Mouse (Mus musculus) neural tube, embryonic 12.5 days (tissue): ENCODE data around the gene Ebf3. TPM values are rescaled to one million over a fixed set of nuclear protein-coding genes. Genes with fewer than 3 reads are reported as not detected.

Experiments
- ATAC-seq: fragments of 200-750 bp; cut with Nextera tagmentation; 2 replicates; pipeline ENCODE4 v1.8.0; 2017; ENCODE audit warnings: low read depth, mild to moderate bottlenecking, moderate TSS enrichment, moderate library complexity; ENCODE audit not compliant: low FRiP score
- H3K27ac ChIP-seq: fragments of 300-500 bp; sonication (generic); 2 replicates; pipeline ENCODE4 v1.5.1; 2016
- H3K27me3 ChIP-seq: fragments of 300-500 bp; sonication (generic); replicated peaks from 2 replicates; pipeline ENCODE4 v1.6.1; 2016; ENCODE audit warnings: mild to moderate bottlenecking
- H3K36me3 ChIP-seq: fragments of 300-500 bp; sonication (generic); 2 replicates; pipeline ENCODE4 v1.6.1; 2016; ENCODE audit warnings: mild to moderate bottlenecking
- H3K4me1 ChIP-seq: fragments of 300-500 bp; sonication (generic); 2 replicates; pipeline ENCODE4 v1.6.1; 2016
- H3K4me2 ChIP-seq: fragments of 300-500 bp; sonication (generic); replicated peaks from 2 replicates; pipeline ENCODE4 v1.6.1; 2016; ENCODE audit warnings: mild to moderate bottlenecking
- H3K4me3 ChIP-seq: fragments of 300-500 bp; sonication (generic); 2 replicates; pipeline ENCODE4 v1.5.1; 2016
- H3K9ac ChIP-seq: fragments of 300-500 bp; sonication (generic); 2 replicates; pipeline ENCODE4 v1.6.1; 2016; ENCODE audit warnings: mild to moderate bottlenecking
- H3K9me3 ChIP-seq: fragments of 300-500 bp; sonication (generic); 2 replicates; pipeline ENCODE4 v1.6.1; 2016; ENCODE audit warnings: mild to moderate bottlenecking
- WGBS: fragments of 180-500 bp; shearing (Covaris S2); methylation state at CpG from one replicate; pipeline ENCODE4 v1.1.7; 2016; 5-methylcytosine and 5-hydroxymethylcytosine counted together
- polyA plus RNA-seq: library from polyadenylated mRNA; unstranded; fragments of >200 nt; fragmentation: Nextera tagmentation; extraction: Ambion mirVana; gene quantifications from 2 replicates; pipeline ENCODE4 v1.2.1, GENCODE M21; 2016

The Ebf3 gene
- 19.1 and 20.0 TPM in 2 replicates for polyA plus RNA-seq

- peak within 1 kb of the TSS; percentile 64 for H3K4me2 ChIP-seq
- peak within 1 kb of the TSS; percentile 92 for H3K4me3 ChIP-seq
- under 1% methylated on average over 126 of the region's 127 CpGs for WGBS
- H3K4me1 ChIP-seq: peaks cover 58% of the 10 kb centered on the region
- H3K27ac ChIP-seq: peak within 1 kb of the TSS; percentile 95
- ATAC-seq: peak; percentile 71
- H3K27me3 ChIP-seq: peaks cover 54% of the 10 kb centered on the region
- H3K9ac ChIP-seq: peak within 1 kb of the TSS; percentile 97
- no peaks in the 10 kb centered on the region for H3K9me3 ChIP-seq
- H3K36me3 ChIP-seq: no peaks in the 10 kb centered on the region
Measured at GRCm38 (mm10) chr7:137313904-137314691, at the start of gene Ebf3. Gene Ebf3, minus strand, starts transcription at chr7:137314445.

DNA sequence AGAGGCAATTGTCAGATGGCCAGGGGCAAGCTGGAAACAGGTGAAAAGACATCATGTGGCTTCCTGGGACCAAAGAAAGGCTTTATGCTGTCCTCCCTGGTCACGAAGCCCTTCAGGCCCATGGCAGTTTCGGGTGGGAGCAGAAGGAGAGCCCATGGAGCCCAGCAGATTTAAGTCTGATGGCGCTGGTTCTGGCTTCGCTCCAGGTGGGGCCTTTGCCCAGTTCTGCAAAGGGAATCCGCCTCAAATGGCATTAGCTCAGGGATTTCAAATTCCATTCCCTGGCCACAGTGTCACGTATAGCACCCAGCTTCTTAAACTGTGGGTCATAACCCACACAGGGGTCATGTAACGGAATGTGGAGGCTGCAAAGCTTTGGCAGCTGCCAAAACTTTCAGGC lies 32.6 kb upstream of the Ebf3 start:
- H3K27ac ChIP-seq: no peak overlapping the region
- H3K9me3 ChIP-seq: no peaks in the 10 kb centered on the region
- 86% methylated on average over 7 of the region's 7 CpGs for WGBS
- ATAC-seq: no peak
- no peaks in the 10 kb centered on the region for H3K4me1 ChIP-seq
- no peaks in the 10 kb centered on the region for H3K27me3 ChIP-seq
- no peak overlapping the region for H3K4me3 ChIP-seq
- no peaks in the 10 kb centered on the region for H3K36me3 ChIP-seq
- H3K4me2 ChIP-seq: no peak overlapping the region
- no peak overlapping the region for H3K9ac ChIP-seq

DNA sequence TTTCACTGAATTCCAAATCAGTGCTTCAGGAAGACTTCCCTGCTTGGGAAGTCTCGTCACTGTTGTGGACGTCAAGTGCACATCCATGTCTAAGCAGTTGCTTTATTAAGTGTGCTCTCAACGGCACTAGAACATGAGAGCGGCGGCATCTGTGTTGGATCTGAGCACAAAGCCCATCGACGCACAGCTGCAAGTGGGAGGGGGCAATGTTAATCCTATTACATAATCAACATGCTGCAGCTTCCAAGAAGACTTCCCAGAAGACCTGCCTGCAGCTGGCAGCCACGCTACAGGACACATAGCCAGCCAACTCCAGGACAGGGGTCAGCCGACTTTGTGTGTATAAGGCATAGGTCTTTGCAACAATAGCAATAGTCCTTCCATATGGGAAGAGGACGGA lies 31.8 kb upstream of the Ebf3 start:
- ATAC-seq: no peak
- Histone ChIP-seq H3K9ac (no peak overlapping the region), H3K27ac (no peak overlapping the region), H3K27me3 (no peaks in the 10 kb centered on the region), H3K9me3 (no peaks in the 10 kb centered on the region), H3K36me3 (no peaks in the 10 kb centered on the region), H3K4me1 (no peaks in the 10 kb centered on the region), H3K4me3 (no peak overlapping the region), H3K4me2 (no peak overlapping the region)
- 82% methylated on average over 10 of the region's 10 CpGs for WGBS

DNA sequence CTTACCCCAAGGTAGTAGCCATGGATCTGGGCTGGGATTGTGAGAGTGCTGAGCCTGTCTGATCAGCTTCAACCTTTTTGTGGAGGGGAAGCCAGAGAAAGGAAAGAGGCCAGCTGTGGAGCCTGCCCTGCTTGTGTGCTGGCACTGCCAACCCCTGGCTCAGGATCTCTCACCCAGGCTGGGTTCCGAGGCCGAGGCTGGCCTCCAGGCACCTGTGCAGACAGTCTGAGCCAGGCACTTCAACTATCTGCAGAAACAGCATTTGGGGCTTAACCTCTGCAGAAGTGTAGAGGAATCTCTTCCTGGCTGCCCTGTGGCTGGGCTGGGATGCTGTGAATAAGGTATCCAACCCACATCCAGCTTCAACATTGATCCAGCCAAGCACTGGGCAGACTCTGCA lies 19.7 kb upstream of the Ebf3 start:
- no peaks in the 10 kb centered on the region for H3K4me1 ChIP-seq
- no peak overlapping the region for H3K4me2 ChIP-seq
- H3K27ac ChIP-seq: no peak overlapping the region
- no peaks in the 10 kb centered on the region for H3K9me3 ChIP-seq
- WGBS: 90% methylated on average over 2 of the region's 2 CpGs
- H3K9ac ChIP-seq: no peak overlapping the region
- no peak overlapping the region for H3K4me3 ChIP-seq
- H3K36me3 ChIP-seq: no peaks in the 10 kb centered on the region
- ATAC-seq: no peak
- H3K27me3 ChIP-seq: 0 out of 2 replicates have a peak, but pooled peaks cover 3% of the 10 kb centered on the region

- H3K4me2 ChIP-seq: peak overlapping the region; percentile 64
- no peaks in the 10 kb centered on the region for H3K9me3 ChIP-seq
- no peak overlapping the region for H3K27ac ChIP-seq
- peaks cover 44% of the 10 kb centered on the region for H3K4me1 ChIP-seq
- peak overlapping the region; percentile 55 for H3K9ac ChIP-seq
- H3K36me3 ChIP-seq: no peaks in the 10 kb centered on the region
- peaks cover 67% of the 10 kb centered on the region for H3K27me3 ChIP-seq
- peak overlapping the region; percentile 51 for H3K4me3 ChIP-seq
- WGBS: 1% methylated on average over 21 of the region's 21 CpGs
- no peak for ATAC-seq
Measured at GRCm38 (mm10) chr7:137322926-137323325, 8.7 kb upstream of the Ebf3 start.

DNA sequence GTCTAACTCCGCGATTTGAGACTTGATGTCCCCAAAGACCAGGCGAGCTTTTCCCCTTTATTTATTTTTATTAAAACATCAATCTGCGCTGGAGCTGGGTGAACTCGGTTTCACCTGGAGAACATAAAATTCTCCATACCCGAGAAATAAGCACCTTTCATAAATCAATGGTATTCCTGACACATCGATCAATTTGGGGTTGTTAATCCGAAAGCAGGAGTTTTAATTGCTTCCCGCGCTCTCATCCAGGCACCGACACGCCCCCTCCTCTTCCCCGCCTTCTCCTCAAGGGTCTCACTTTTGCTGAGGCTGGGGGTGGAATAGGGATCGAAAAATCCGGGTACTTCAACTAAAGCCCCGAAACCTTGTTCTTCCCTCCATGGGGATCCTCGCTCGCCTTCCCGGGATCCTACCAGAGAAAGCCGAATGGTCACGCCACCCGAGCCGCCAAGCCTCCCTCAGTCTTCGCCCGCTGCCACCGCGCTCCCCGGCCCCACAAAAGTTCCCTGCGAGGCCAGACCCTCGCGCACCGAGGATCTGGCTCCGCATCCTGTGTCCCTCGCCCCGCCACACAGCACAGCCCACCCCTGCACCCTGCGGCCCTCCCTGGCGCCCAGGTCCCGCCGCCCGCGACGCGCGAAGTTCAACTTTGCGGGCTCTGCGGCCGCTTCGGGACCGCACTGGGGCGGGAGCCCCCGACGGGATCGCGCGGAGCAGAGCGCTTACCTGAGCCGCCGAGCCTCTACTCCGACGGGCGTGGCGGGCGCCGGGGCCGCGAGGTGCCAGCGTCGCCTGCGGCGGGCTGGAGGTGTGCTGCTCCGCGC lies 7.9 kb upstream of the Ebf3 start:
- Histone ChIP-seq H3K27me3 (peaks cover 74% of the 10 kb centered on the region), H3K36me3 (no peaks in the 10 kb centered on the region), H3K4me3 (peak overlapping the region; percentile 51), H3K4me1 (peaks cover 51% of the 10 kb centered on the region), H3K9ac (peak overlapping the region; percentile 55), H3K4me2 (peak overlapping the region; percentile 64), H3K27ac (no peak overlapping the region), H3K9me3 (no peaks in the 10 kb centered on the region)
- no peak; the same call in 1 of the 2 replicates for ATAC-seq
- under 1% methylated on average over 72 of the region's 72 CpGs for WGBS

GRCm38 (mm10) chr7:137321141-137321813 lies 7.0 kb upstream of the Ebf3 start:
- under 1% methylated on average over 52 of the region's 52 CpGs for WGBS
- Histone ChIP-seq H3K9me3 (no peaks in the 10 kb centered on the region), H3K4me3 (peak overlapping the region; percentile 51), H3K36me3 (no peaks in the 10 kb centered on the region), H3K9ac (peak overlapping the region; percentile 44; the same call in 1 of the 2 replicates), H3K4me2 (peak overlapping the region; percentile 64), H3K27ac (no peak overlapping the region), H3K4me1 (peaks cover 60% of the 10 kb centered on the region), H3K27me3 (peaks cover 79% of the 10 kb centered on the region)
- peak; percentile 51 for ATAC-seq

- no peaks in the 10 kb centered on the region for H3K9me3 ChIP-seq
- H3K27me3 ChIP-seq: peaks cover 87% of the 10 kb centered on the region
- no peaks in the 10 kb centered on the region for H3K36me3 ChIP-seq
- H3K9ac ChIP-seq: no peak overlapping the region
- peak overlapping the region; percentile 64 for H3K4me2 ChIP-seq
- H3K27ac ChIP-seq: no peak overlapping the region
- 1% methylated on average over 11 of the region's 11 CpGs for WGBS
- no peak for ATAC-seq
- H3K4me1 ChIP-seq: peaks cover 68% of the 10 kb centered on the region
- peak overlapping the region; percentile 12; the same call in 1 of the 2 replicates for H3K4me3 ChIP-seq
Measured at GRCm38 (mm10) chr7:137320320-137320719, 6.1 kb upstream of the Ebf3 start.

DNA sequence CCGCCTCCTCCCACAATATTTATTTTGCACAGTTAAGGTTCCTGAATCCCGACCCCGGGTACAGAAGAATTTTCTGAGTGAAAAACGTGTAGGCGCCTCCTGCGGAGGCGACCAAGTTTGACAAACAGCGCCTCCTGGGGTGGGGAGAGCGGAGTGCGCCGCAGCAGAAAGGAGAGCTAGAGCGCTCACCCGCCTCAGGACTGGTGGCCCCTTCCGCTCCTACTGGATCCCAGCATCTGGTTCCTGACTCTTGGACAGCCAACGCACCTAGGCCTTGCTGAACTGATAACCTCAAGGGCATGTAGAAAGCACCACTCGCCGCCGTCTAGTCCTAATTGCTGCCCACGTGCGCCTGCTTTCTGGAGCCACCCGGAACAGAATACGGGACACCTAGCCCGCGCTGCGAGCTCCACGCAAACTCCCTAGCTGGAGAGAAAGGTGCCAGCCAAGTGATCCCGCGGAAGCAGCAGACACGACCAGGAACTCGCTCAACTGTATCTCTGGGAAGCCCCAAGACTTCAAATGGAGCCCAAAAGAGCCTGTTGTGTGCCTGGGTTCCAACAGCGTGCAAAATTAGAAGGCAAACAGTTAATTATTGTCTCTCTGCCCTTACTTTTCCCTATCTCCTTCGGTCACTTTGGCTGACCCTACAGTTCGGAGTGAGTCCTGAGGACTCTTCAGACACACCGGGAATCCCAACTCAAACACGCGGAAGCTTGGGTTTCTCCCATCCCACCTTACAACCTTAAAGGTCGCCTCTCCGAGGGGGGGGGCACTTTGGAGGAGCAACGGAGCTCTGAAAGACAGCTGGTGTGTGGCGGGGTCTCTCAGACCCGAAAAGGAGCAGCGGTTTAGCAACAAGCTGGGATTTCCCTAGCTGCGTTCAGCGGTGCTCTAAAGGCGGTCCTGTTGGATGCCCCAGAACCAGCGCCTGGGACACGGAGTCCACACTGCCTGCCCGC lies 5.0 kb upstream of the Ebf3 start:
- no peaks in the 10 kb centered on the region for H3K36me3 ChIP-seq
- H3K4me2 ChIP-seq: peak overlapping the region; percentile 64
- H3K4me3 ChIP-seq: peak overlapping the region; percentile 25
- no peak for ATAC-seq
- peaks cover 87% of the 10 kb centered on the region for H3K27me3 ChIP-seq
- H3K9me3 ChIP-seq: no peaks in the 10 kb centered on the region
- H3K9ac ChIP-seq: 0 out of 2 replicates have a peak overlapping the region, but pooled peaks have one; percentile 17
- H3K27ac ChIP-seq: no peak overlapping the region
- peaks cover 72% of the 10 kb centered on the region for H3K4me1 ChIP-seq
- under 1% methylated on average over 48 of the region's 48 CpGs for WGBS

DNA sequence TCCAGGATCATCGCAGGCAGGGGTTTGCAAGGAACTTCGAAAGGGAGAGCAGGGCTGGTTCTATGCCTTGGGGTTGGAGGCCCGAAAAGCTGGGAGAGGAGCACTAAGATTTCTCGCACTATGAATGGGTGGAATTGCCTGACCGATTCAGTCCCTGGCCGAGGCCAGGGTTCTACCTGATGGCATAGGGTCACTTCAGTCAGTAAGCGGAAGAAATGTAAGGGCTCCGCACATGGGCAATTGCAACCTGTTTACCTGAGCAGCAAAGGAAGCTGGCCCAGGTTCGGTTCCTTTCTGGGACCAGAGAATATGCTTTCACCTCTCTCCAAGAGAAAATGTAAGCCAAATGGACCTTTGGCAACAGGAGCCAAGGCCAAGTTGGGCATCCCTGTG lies 4.1 kb upstream of the Ebf3 start:
- no peak for ATAC-seq
- Histone ChIP-seq H3K4me1 (peaks cover 75% of the 10 kb centered on the region), H3K27ac (no peak overlapping the region), H3K9me3 (no peaks in the 10 kb centered on the region), H3K4me2 (peak overlapping the region; percentile 64), H3K4me3 (peak overlapping the region; percentile 26; the same call in 1 of the 2 replicates), H3K36me3 (no peaks in the 10 kb centered on the region), H3K27me3 (peaks cover 86% of the 10 kb centered on the region), H3K9ac (no peak overlapping the region)
- WGBS: 5% methylated on average over 9 of the region's 9 CpGs
